10 mouse cellular contexts compared by ENCODE assay signal in genomic region chr3:28709740-28710139, GRCm38 (mm10). TPM values are rescaled to one million over a fixed set of nuclear protein-coding genes. Genes with fewer than 3 reads are reported as not detected.
A peak's percentile ranks its signal among the peaks of the same experiment; 100 is the strongest.
DNase-seq lines count a peak whose midpoint lies in the region; ATAC-seq lines count a peak whose summit lies in the region.
"Had no signal": no experiment of that assay in that cellular context is flagged by ENCODE, and none has a peak within 500 bp of the region (broad histone marks: within the 10 kb centered on the region; RNA-seq: fewer than 3 reads in every experiment).

No protein-coding gene starts in this region.

- H3K9me3 ChIP-seq in liver, embryonic 13.5 days (replicated peaks), result no peaks in the 10 kb centered on the region
- no peaks in the 10 kb centered on the region for H3K9me3 ChIP-seq in midbrain, embryonic 13.5 days
- H3K9me3 ChIP-seq in forebrain, embryonic 14.5 days (replicated peaks; ENCODE audit: control insufficient read depth, low read length), result no peaks in the 10 kb centered on the region
- H3K9me3 ChIP-seq: heart, embryonic 10.5 days had no signal

- DNase-seq in adrenal gland, adult 2 months, result peak; percentile 15
- DNase-seq in adrenal gland, adult 18-20 months (ENCODE audit: low spot score in 2 of 2), result no peak
- DNase-seq in liver, embryonic 13.5 days, result peak; percentile 10
- no peak for DNase-seq in liver
- DNase-seq in c-Kit-positive CD71-negative TER-119-negative erythroid progenitor cells, embryonic 14.5 days (ENCODE audit: low read depth), result peak; percentile 22
- DNase-seq in naive thymus-derived CD4-positive, alpha-beta T cell, adult 2 months (ENCODE audit: low read depth), result peak; percentile 73
- no peak for DNase-seq in forebrain, embryonic 14.5 days (ENCODE audit: low spot score)

- peaks cover 9% of the 10 kb centered on the region for H3K4me1 ChIP-seq in liver, embryonic 13.5 days (replicated peaks)
- H3K4me1 ChIP-seq in midbrain, embryonic 13.5 days (replicated peaks), result no peaks in the 10 kb centered on the region
- H3K4me1 ChIP-seq in forebrain, embryonic 14.5 days (ENCODE audit: control insufficient read depth, insufficient read depth, low read length), result no peaks in the 10 kb centered on the region
- H3K4me1 ChIP-seq: heart, embryonic 10.5 days had no signal

- H3K4me3 ChIP-seq in liver, embryonic 13.5 days (replicated peaks), result no peak overlapping the region
- H3K4me3 ChIP-seq in midbrain, embryonic 13.5 days (replicated peaks), result no peak overlapping the region
- no peak overlapping the region for H3K4me3 ChIP-seq in forebrain, embryonic 14.5 days (ENCODE audit: low read depth, low read length)
- H3K4me3 ChIP-seq: heart, embryonic 10.5 days; myocyte had no signal

- 0 out of 2 replicates have a peak, but pooled peaks cover 4% of the 10 kb centered on the region for H3K36me3 ChIP-seq in liver, embryonic 13.5 days
- no peaks in the 10 kb centered on the region for H3K36me3 ChIP-seq in midbrain, embryonic 13.5 days
- H3K36me3 ChIP-seq in forebrain, embryonic 14.5 days (ENCODE audit: control insufficient read depth, insufficient read depth, low read length), result no peaks in the 10 kb centered on the region
- H3K36me3 ChIP-seq: heart, embryonic 10.5 days had no signal

- no peak overlapping the region for H3K4me2 ChIP-seq in liver, embryonic 13.5 days
- no peak overlapping the region for H3K4me2 ChIP-seq in midbrain, embryonic 13.5 days (replicated peaks)
- no peak overlapping the region for H3K4me2 ChIP-seq in forebrain, embryonic 14.5 days (ENCODE audit: low read length)

- no peak overlapping the region for H3K9ac ChIP-seq in liver, embryonic 13.5 days
- no peak overlapping the region for H3K9ac ChIP-seq in midbrain, embryonic 13.5 days (replicated peaks)
- no peak overlapping the region for H3K9ac ChIP-seq in forebrain, embryonic 14.5 days (ENCODE audit: low read length)

- no peaks in the 10 kb centered on the region for H3K27me3 ChIP-seq in liver, embryonic 13.5 days
- H3K27me3 ChIP-seq in midbrain, embryonic 13.5 days, result no peaks in the 10 kb centered on the region
- no peaks in the 10 kb centered on the region for H3K27me3 ChIP-seq in forebrain, embryonic 14.5 days (replicated peaks; ENCODE audit: control insufficient read depth, insufficient read depth, low read length)

- H3K27ac ChIP-seq in liver, embryonic 13.5 days, result no peak overlapping the region
- no peak overlapping the region for H3K27ac ChIP-seq in midbrain, embryonic 13.5 days
- no peak overlapping the region for H3K27ac ChIP-seq in forebrain, embryonic 14.5 days (ENCODE audit: low read depth, low read length)
- H3K27ac ChIP-seq: heart, embryonic 10.5 days had no signal

- ATAC-seq in liver, embryonic 13.5 days (ENCODE audit: low read depth), result no peak
- no peak for ATAC-seq in midbrain, embryonic 13.5 days
- no peak for ATAC-seq in forebrain, embryonic 14.5 days

- WGBS in liver, embryonic 13.5 days (ENCODE audit: insufficient replicate concordance), result 27% methylated on average over 1 of the region's 1 CpGs
- WGBS in midbrain, embryonic 13.5 days, result 84% methylated on average over 1 of the region's 1 CpGs
- WGBS in forebrain, embryonic 14.5 days, result 79% methylated on average over 1 of the region's 1 CpGs

RNA-seq across cellular contexts. Expression of gene Slc2a2, which starts 12.0 kb away (rescaled TPM):
- under 1 TPM in 1 of 2 experiments, not detected in 1; 0.37 TPM for total RNA-seq in adrenal gland, adult 2 months (2021)
- polyA plus RNA-seq in adrenal gland, adult 2 months (2012; rRNA removed), result 0.03 and 0.09 TPM in 2 replicates
- under 1 TPM in 1 of 2 experiments, not detected in 1; 0.13 TPM for total RNA-seq in adrenal gland, adult 18-20 months (2021)
- polyA plus RNA-seq in liver, embryonic 13.5 days (2015; fragmentation: Nextera tagmentation; extraction: Ambion mirVana), result 19.1 and 25.4 TPM in 2 replicates
- polyA plus RNA-seq in midbrain, embryonic 13.5 days (2015; fragmentation: Nextera tagmentation; extraction: Ambion mirVana), result not detected in 2 replicates
- 0.05 TPM in 1 of 2 replicates, not detected in the other for polyA plus RNA-seq in forebrain, embryonic 14.5 days (2014; fragmentation: Nextera tagmentation; extraction: Ambion mirVana)
- polyA plus RNA-seq: myocyte had no signal

Comparison
In these comparisons a context has a peak if more than half of its experiments do, and no peak if none do; other contexts are left out.
1. DNase-seq: peak in adrenal gland, adult 2 months (single experiment), liver, embryonic 13.5 days (single experiment), c-Kit-positive CD71-negative TER-119-negative erythroid progenitor cells, embryonic 14.5 days (single experiment) and naive thymus-derived CD4-positive, alpha-beta T cell, adult 2 months (single experiment); none in adrenal gland, adult 18-20 months (0 of 2), liver (single experiment) and forebrain, embryonic 14.5 days (single experiment).
2. RNA of gene Slc2a2, which starts 12.0 kb away (polyA plus RNA-seq): 19.1 to 25.4 TPM in liver, embryonic 13.5 days; 0.03 to 0.09 TPM in adrenal gland, adult 2 months, not detected in midbrain, embryonic 13.5 days and 0.05 TPM in forebrain, embryonic 14.5 days; every median in the first group is over 10 times any median in the second.